ENCODE assay signal across 8 mouse cellular contexts in genomic region chr14:20694185-20694883, GRCm38 (mm10). TPM values are rescaled to one million over a fixed set of nuclear protein-coding genes. Genes with fewer than 3 reads are reported as not detected.
DNase-seq lines count a peak whose midpoint lies in the region; ATAC-seq and TF ChIP-seq lines count a peak whose summit lies in the region.

No protein-coding gene starts in this region.

- DNase-seq in lung, adult 2 months: no peak
- DNase-seq in lung, adult 18-20 months: no peak
- peak; percentile 50 for DNase-seq in brain, adult 2 months (ENCODE audit: low read depth, low spot score)
- no peak for DNase-seq in urinary bladder, postnatal 4 days (ENCODE audit: low spot score in 2 of 2)
- no peak for DNase-seq in gastrocnemius, adult 8-10 months (ENCODE audit: low spot score in 2 of 2)

- no peaks in the 10 kb centered on the region for H3K27me3 ChIP-seq in heart, embryonic 15.5 days
- H3K27me3 ChIP-seq in liver, embryonic 16.5 days (ENCODE audit: control insufficient read depth, insufficient read depth, low read depth, low read length): no peaks in the 10 kb centered on the region

- peaks cover 17% of the 10 kb centered on the region for H3K4me1 ChIP-seq in lung, adult 2 months (ENCODE audit: control insufficient read depth, insufficient read depth, low read length)
- peaks cover 45% of the 10 kb centered on the region for H3K4me1 ChIP-seq in heart, embryonic 15.5 days (replicated peaks)
- H3K4me1 ChIP-seq in liver, embryonic 16.5 days (ENCODE audit: control insufficient read depth, low read depth, low read length): peaks cover 40% of the 10 kb centered on the region

- 38% methylated on average over 13 of the region's 13 CpGs for WGBS in lung, adult 2 months
- WGBS in heart, embryonic 15.5 days: 47% methylated on average over 13 of the region's 13 CpGs
- WGBS in liver, embryonic 16.5 days (ENCODE audit: insufficient replicate concordance): 41% methylated on average over 13 of the region's 13 CpGs

- peak overlapping the region; percentile 85 for H3K4me2 ChIP-seq in heart, embryonic 15.5 days
- peak overlapping the region; percentile 87 for H3K4me2 ChIP-seq in liver, embryonic 16.5 days (ENCODE audit: low read depth, low read length)

- H3K9ac ChIP-seq in heart, embryonic 15.5 days: peak overlapping the region; percentile 77
- H3K9ac ChIP-seq in liver, embryonic 16.5 days (ENCODE audit: low read depth, low read length): peak overlapping the region; percentile 92

- no peak for TF ChIP-seq POLR2A in lung, adult 2 months (IDR thresholded peaks at IDR 0.05; ENCODE audit: borderline replicate concordance, extremely low read depth, low read depth, low read length)

- no peaks in the 10 kb centered on the region for H3K9me3 ChIP-seq in heart, embryonic 15.5 days (replicated peaks)
- no peaks in the 10 kb centered on the region for H3K9me3 ChIP-seq in liver, embryonic 16.5 days (replicated peaks; ENCODE audit: control insufficient read depth, low read length)

- TF ChIP-seq CTCF in lung, adult 2 months (IDR thresholded peaks at IDR 0.05; ENCODE audit: insufficient read depth, low read length): no peak

- no peak for ATAC-seq in heart, embryonic 15.5 days (replicated peaks; ENCODE audit: insufficient number of reproducible peaks, insufficient read depth, low FRiP score, low read depth)
- ATAC-seq in liver, embryonic 16.5 days (ENCODE audit: low read depth): no peak
- ATAC-seq in monocyte, adult 5-6 weeks (replicated peaks; ENCODE audit: insufficient number of reproducible peaks, low FRiP score, low TSS enrichment, poor library complexity, severe bottlenecking): no peak

- peak overlapping the region; percentile 94 for H3K27ac ChIP-seq in heart, embryonic 15.5 days
- peak overlapping the region; percentile 95 for H3K27ac ChIP-seq in liver, embryonic 16.5 days (ENCODE audit: low read length)

- H3K4me3 ChIP-seq in lung, adult 2 months (replicated peaks; ENCODE audit: extremely low read depth, low read depth, low read length): peak overlapping the region; percentile 95
- H3K4me3 ChIP-seq in heart, embryonic 15.5 days: peak overlapping the region; percentile 68
- H3K4me3 ChIP-seq in liver, embryonic 16.5 days (ENCODE audit: low read depth, low read length): peak overlapping the region; percentile 93

- peaks cover 55% of the 10 kb centered on the region for H3K36me3 ChIP-seq in heart, embryonic 15.5 days
- H3K36me3 ChIP-seq in liver, embryonic 16.5 days (ENCODE audit: control insufficient read depth, insufficient read depth): peaks cover 36% of the 10 kb centered on the region

RNA-seq across cellular contexts. Expression of gene Fut11, which starts 0.4 kb away (rescaled TPM):
- polyA plus RNA-seq in lung, adult 2 months (2012; rRNA removed): 24.8 and 34.9 TPM in 2 replicates
- 19.0 and 23.9 TPM in 2 replicates for polyA plus RNA-seq in heart, embryonic 15.5 days (2015; fragmentation: Nextera tagmentation; extraction: Ambion mirVana)
- 5.0 and 5.4 TPM in 2 replicates for polyA plus RNA-seq in liver, embryonic 16.5 days (2015; fragmentation: Nextera tagmentation; extraction: Ambion mirVana)
- total RNA-seq in monocyte, adult 5-6 weeks (2017): 5.0 to 9.7 TPM (median 8.2 TPM) in 3 replicates
- total RNA-seq in gastrocnemius, adult 8-10 months (2022): 1 to 10 TPM; 1.3 to 2.0 (median 1.5) TPM

RNA-seq across cellular contexts. Expression of gene Chchd1, which starts 8.5 kb away (rescaled TPM):
- polyA plus RNA-seq in lung, adult 2 months (2012; rRNA removed): 19.7 and 23.2 TPM in 2 replicates
- polyA plus RNA-seq in heart, embryonic 15.5 days (2015; fragmentation: Nextera tagmentation; extraction: Ambion mirVana): 159 and 218 TPM in 2 replicates
- 80.3 and 86.5 TPM in 2 replicates for polyA plus RNA-seq in liver, embryonic 16.5 days (2015; fragmentation: Nextera tagmentation; extraction: Ambion mirVana)
- 61.2 to 77.6 TPM (median 74.5 TPM) in 3 replicates for total RNA-seq in monocyte, adult 5-6 weeks (2017)
- 100 to 1,000 TPM; 122 to 140 (median 126) TPM for total RNA-seq in gastrocnemius, adult 8-10 months (2022)

RNA-seq across cellular contexts. Expression of gene Zswim8, which starts 13.0 kb away (rescaled TPM):
- 221 and 236 TPM in 2 replicates for polyA plus RNA-seq in lung, adult 2 months (2012; rRNA removed)
- 18.2 and 24.7 TPM in 2 replicates for polyA plus RNA-seq in heart, embryonic 15.5 days (2015; fragmentation: Nextera tagmentation; extraction: Ambion mirVana)
- polyA plus RNA-seq in liver, embryonic 16.5 days (2015; fragmentation: Nextera tagmentation; extraction: Ambion mirVana): 6.1 and 6.3 TPM in 2 replicates
- 36.0 to 67.6 TPM (median 60.8 TPM) in 3 replicates for total RNA-seq in monocyte, adult 5-6 weeks (2017)
- 10 to 100 TPM; 24.2 to 32.0 (median 26.4) TPM for total RNA-seq in gastrocnemius, adult 8-10 months (2022)

RNA-seq across cellular contexts. Expression of gene Sec24c, which starts 20.2 kb away (rescaled TPM):
- 175 TPM in 2 replicates for polyA plus RNA-seq in lung, adult 2 months (2012; rRNA removed)
- 57.3 and 82.4 TPM in 2 replicates for polyA plus RNA-seq in heart, embryonic 15.5 days (2015; fragmentation: Nextera tagmentation; extraction: Ambion mirVana)
- polyA plus RNA-seq in liver, embryonic 16.5 days (2015; fragmentation: Nextera tagmentation; extraction: Ambion mirVana): 36.5 and 46.0 TPM in 2 replicates
- total RNA-seq in monocyte, adult 5-6 weeks (2017): 156 to 200 TPM (median 191 TPM) in 3 replicates
- 10 to 100 TPM; 64.6 to 79.3 (median 71.4) TPM for total RNA-seq in gastrocnemius, adult 8-10 months (2022)

RNA-seq across cellular contexts. Expression of gene Synpo2l, which starts 26.2 kb away (rescaled TPM):
- polyA plus RNA-seq in lung, adult 2 months (2012; rRNA removed): 1.5 and 4.3 TPM in 2 replicates
- polyA plus RNA-seq in heart, embryonic 15.5 days (2015; fragmentation: Nextera tagmentation; extraction: Ambion mirVana): 167 and 174 TPM in 2 replicates
- 0.43 and 1.1 TPM in 2 replicates for polyA plus RNA-seq in liver, embryonic 16.5 days (2015; fragmentation: Nextera tagmentation; extraction: Ambion mirVana)
- total RNA-seq in monocyte, adult 5-6 weeks (2017): not detected in 3 replicates
- 100 to 1,000 TPM; 153 to 168 (median 158) TPM for total RNA-seq in gastrocnemius, adult 8-10 months (2022)
